Mouse (Mus musculus) megakaryocyte, embryonic 14.5 days (primary cell): ENCODE data around the gene Il22ra2. TPM values are rescaled to one million over a fixed set of nuclear protein-coding genes. Genes with fewer than 3 reads are reported as not detected.
A peak's percentile ranks its signal among the peaks of the same experiment; 100 is the strongest.

Source experiments
- H3K27me3 ChIP-seq: replicated peaks from 2 replicates; pipeline ENCODE3; 2012; ENCODE audit warnings: inconsistent platforms
- H3K36me3 ChIP-seq: replicated peaks from 2 replicates; pipeline ENCODE3; 2012; ENCODE audit warnings: low read length, inconsistent platforms, mixed read lengths
- H3K4me1 ChIP-seq: 2 replicates; pipeline ENCODE4 v1.6.1; 2012; ENCODE audit warnings: inconsistent platforms
- H3K4me3 ChIP-seq: replicated peaks from 2 replicates; pipeline ENCODE3; 2012; ENCODE audit warnings: moderate library complexity, mild to moderate bottlenecking, inconsistent platforms
- H3K9me3 ChIP-seq: 2 replicates; pipeline ENCODE4 v1.6.1; 2012; ENCODE audit warnings: inconsistent platforms
- FLI1 ChIP-seq: IDR thresholded peaks from 2 replicates; pipeline ENCODE4 v1.6.1; 2012; ENCODE audit warnings: low read length, inconsistent platforms, mixed read lengths
- GATA1 ChIP-seq: IDR thresholded peaks from 3 replicates; pipeline ENCODE4 v1.6.1; 2012; ENCODE audit warnings: mixed read lengths, low read length, inconsistent platforms, borderline replicate concordance
- polyA plus RNA-seq: library from polyadenylated mRNA; stranded (reverse); fragments of >175 nt; gene quantifications from 2 replicates; pipeline ENCODE4 v1.2.3, GENCODE M21; 2012; ENCODE audit warnings: low replicate concordance; ENCODE audit not compliant: insufficient read depth

Il22ra2 gene
- not detected in 2 replicates for polyA plus RNA-seq

DNA sequence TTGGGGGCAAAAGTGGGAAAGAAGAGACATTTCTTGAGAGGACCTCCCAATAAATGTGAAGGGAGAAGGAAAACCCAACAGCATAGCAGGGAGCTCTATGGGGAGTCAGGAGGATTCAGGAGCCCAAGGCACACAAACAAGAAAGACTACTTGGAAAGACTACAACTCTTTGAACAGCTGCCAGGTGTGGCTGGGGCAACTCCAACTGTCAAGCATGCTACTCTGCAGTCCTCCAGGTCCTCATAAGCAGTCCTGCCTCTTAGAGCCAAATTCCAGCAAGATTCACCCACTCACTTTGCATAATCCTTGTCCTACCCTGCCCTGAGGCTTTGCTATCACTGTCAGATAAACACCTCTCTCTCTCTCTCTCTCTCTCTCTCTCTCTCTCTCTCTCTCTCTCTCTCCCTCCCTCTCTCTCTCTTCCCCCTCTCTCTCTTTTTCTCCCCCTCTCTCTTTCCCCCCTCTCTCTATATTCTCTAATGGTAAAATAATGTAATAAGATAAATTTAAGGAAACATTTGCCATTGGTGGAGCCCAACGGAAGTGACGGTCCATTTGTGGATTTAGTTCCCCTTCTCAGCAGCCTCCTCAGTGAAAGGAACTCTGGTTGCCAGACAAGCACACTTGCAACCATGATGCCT is at the start of gene Il22ra2:
TSS of gene Il22ra2 (plus strand) at position 591 of the 641 bp plus-strand sequence.
- H3K9me3 ChIP-seq: no peaks in the 10 kb centered on the region
- peaks cover under 1% of the 10 kb centered on the region for H3K27me3 ChIP-seq
- no peak for TF ChIP-seq GATA1
- TF ChIP-seq FLI1: no peak
- no peaks in the 10 kb centered on the region for H3K4me1 ChIP-seq
- no peaks in the 10 kb centered on the region for H3K36me3 ChIP-seq
- no peak within 1 kb of the TSS for H3K4me3 ChIP-seq

DNA sequence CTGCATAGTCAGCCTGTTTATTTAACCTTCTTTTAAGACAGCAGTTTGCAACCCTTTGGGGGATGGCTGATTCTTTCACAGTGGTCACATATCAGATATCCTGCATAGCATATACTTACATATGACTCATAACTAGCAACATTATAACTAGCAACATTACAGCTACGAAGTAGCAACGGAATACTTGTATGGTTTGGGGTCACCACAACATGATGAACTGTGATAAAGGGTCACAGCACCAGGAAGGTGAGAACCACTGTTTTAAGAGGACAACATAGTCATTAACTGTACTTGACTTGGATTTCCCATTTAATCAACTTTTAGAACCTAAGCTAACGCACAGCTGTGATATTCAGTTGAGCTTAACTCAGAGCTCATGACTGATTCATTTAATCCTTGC is 44.2 kb upstream of the Il22ra2 start:
- H3K4me1 ChIP-seq: peaks cover 28% of the 10 kb centered on the region
- no peaks in the 10 kb centered on the region for H3K27me3 ChIP-seq
- H3K36me3 ChIP-seq: no peaks in the 10 kb centered on the region
- no peaks in the 10 kb centered on the region; the same call in 1 of the 2 replicates for H3K9me3 ChIP-seq
- TF ChIP-seq FLI1 (no peak), GATA1 (no peak)
- H3K4me3 ChIP-seq: no peak overlapping the region

DNA sequence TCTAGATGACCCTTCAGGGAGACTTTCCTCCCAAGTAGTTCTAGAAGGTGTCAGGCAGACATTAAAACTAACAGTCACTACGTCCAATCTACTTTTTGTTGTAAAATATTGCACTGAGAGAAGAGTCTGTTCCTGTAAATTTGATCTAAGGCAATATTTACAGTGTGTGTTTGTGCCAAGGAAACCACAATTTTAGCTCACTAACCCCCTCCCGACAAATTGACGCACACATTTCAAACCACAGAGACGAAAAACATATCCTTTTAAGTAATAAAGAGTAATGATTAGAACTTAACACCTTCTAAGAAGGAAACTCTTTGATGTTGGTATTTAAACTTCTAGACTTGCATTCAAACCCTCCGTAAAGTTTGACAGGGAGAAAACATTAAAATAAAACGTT is 43.8 kb upstream of the Il22ra2 start:
- no peaks in the 10 kb centered on the region for H3K36me3 ChIP-seq
- no peaks in the 10 kb centered on the region; the same call in 1 of the 2 replicates for H3K9me3 ChIP-seq
- no peak overlapping the region for H3K4me3 ChIP-seq
- H3K27me3 ChIP-seq: no peaks in the 10 kb centered on the region
- TF ChIP-seq GATA1: no peak
- no peak for TF ChIP-seq FLI1
- peaks cover 32% of the 10 kb centered on the region for H3K4me1 ChIP-seq

DNA sequence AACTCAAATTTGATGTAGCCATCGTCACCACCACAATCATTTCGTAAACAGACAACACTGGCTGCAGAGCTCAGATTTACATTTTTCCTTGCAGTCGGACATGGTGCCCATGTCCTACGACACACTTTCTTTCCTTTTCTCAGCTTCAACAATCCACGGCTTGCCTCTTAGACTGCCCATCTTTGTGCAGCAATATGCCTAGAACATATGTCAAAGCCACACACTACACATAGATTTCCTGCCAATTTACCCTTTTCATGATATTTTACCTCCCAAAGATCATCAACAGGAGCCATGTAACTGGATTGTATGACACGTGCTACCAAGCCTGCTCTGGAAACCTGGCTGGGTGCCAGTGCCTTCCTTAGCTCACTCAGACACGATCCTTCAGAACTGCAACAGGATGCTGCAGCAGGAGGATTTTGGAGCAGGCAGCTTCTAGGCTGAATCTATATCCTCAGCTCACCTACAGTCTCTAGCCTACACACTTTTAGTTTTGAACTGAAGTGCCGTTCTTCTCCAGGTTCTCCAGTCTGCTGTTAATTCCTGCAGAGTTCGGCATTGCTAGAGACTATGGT is 43.3 kb upstream of the Il22ra2 start:
- Histone ChIP-seq H3K36me3 (no peaks in the 10 kb centered on the region), H3K4me3 (no peak overlapping the region), H3K9me3 (no peaks in the 10 kb centered on the region; the same call in 1 of the 2 replicates), H3K4me1 (peaks cover 37% of the 10 kb centered on the region), H3K27me3 (no peaks in the 10 kb centered on the region)
- TF ChIP-seq GATA1 (no peak), FLI1 (no peak)

DNA sequence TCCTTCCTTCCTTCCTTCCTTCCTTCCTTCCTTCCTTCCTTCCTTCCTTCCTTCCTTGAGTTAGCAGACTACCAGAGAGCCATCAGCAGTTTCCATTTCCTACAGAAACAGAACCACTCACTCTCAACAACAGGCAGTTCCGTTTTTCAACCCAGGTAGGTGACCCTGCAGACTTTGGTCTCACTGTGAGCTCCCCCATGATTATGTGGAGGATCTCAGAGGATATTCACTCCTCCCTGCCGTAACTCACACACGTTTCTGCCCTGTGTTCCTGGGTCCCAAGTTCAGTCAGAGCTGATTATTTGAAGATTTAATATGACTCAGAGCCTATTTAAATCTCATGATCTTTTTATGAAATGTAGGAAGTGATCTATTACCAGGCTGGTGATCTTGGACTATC is 41.1 kb upstream of the Il22ra2 start:
- Histone ChIP-seq H3K9me3 (no peaks in the 10 kb centered on the region; the same call in 1 of the 2 replicates), H3K4me1 (peaks cover 59% of the 10 kb centered on the region), H3K36me3 (no peaks in the 10 kb centered on the region), H3K4me3 (no peak overlapping the region), H3K27me3 (no peaks in the 10 kb centered on the region)
- TF ChIP-seq FLI1 (no peak), GATA1 (no peak)

DNA sequence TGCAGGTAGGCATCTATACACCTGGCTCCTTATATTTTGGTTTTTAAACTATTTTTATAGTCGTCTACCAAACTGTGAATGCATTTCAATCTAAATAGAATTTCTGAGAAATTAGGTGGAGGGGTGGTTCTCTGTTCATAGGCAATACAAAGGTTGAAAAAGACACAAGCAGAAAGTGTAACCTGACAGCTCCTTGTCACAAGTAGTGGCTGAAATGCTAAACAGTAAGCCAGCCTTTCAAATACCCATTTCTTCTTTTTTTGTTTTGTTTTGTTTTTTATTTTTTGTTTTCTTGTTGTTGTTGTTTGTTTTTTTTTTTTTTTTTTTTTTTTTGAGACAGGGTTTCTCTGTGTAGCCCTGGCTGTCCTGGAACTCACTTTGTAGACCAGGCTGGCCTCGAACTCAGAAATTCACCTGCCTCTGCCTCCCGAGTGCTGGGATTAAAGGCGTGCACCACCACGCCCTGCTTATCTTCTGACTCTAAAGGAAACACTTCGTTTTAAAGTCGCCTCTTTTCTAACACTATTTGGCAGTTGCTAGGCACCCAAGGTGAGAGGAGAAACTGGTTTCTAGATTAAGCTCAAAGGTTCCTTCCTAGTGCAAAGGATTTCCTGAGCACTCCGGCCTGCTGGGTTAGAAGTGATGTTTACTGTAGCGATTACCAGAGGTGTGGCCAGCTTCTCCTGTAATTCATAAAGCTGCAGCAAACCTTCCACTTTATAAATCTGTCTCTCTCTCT is 39.8 kb upstream of the Il22ra2 start:
- peaks cover 67% of the 10 kb centered on the region for H3K4me1 ChIP-seq

DNA sequence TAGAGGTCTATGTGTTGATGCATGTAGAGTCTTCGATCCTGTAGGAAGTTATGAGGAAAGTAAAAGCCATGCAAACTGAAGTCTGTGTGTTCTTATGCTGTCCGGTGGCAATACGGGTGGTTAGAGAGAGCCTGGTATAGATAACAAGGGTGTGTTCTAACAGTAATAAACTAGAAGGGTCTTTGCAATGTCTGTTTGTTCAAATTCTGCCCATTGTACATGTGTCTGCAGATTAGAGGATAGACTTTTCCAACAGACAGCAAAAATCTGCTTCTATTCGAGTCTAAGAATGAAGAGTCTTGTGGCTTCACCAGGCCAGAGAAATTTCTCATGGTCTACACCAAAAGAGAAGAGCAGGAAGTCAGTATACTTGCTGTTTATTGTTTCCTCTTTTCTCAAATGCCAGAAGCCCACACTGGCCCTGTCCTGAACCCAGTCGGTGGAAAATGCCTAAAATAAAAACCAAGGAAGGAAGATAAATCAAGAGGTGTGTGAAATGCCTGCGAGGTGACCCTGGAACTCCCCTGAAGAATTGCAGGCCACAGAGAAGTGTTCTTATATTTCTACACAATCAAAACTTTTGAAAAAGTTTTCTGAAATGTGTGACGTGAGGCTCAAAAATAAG is 38.9 kb upstream of the Il22ra2 start:
- Histone ChIP-seq H3K27me3 (no peaks in the 10 kb centered on the region), H3K36me3 (no peaks in the 10 kb centered on the region), H3K4me1 (peaks cover 68% of the 10 kb centered on the region), H3K4me3 (no peak overlapping the region), H3K9me3 (no peaks in the 10 kb centered on the region; the same call in 1 of the 2 replicates)
- no peak for TF ChIP-seq FLI1
- TF ChIP-seq GATA1: no peak

More for the DNA sequence above, 39.8 kb upstream of the Il22ra2 start:
- TF ChIP-seq GATA1 (no peak), FLI1 (no peak)
- no peaks in the 10 kb centered on the region; the same call in 1 of the 2 replicates for H3K9me3 ChIP-seq
- no peaks in the 10 kb centered on the region for H3K27me3 ChIP-seq
- H3K4me3 ChIP-seq: no peak overlapping the region
- no peaks in the 10 kb centered on the region for H3K36me3 ChIP-seq

DNA sequence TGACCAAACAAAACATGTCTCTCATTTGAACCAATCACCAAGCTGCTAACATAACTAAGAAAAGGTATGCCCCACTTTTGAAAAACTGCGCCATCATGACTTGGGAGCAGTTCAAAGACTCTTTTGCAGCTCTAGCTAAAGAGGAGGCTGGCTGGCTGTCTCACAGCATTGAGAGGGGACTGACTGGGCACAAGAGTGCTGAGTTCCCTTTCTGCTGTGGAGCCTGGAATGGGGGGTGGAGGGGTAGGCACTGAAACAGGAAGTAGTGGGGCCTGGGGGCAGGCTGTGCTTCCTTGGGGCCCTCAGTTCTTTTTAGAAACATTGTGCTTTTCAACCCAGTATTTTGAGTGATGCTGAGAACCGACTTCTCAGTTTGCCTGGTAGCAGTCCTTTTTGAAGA is 37.7 kb upstream of the Il22ra2 start:
- Histone ChIP-seq H3K36me3 (no peaks in the 10 kb centered on the region), H3K4me3 (peak overlapping the region; percentile 38), H3K9me3 (no peaks in the 10 kb centered on the region; the same call in 1 of the 2 replicates), H3K27me3 (no peaks in the 10 kb centered on the region), H3K4me1 (peaks cover 63% of the 10 kb centered on the region)
- no peak for TF ChIP-seq FLI1
- no peak for TF ChIP-seq GATA1

DNA sequence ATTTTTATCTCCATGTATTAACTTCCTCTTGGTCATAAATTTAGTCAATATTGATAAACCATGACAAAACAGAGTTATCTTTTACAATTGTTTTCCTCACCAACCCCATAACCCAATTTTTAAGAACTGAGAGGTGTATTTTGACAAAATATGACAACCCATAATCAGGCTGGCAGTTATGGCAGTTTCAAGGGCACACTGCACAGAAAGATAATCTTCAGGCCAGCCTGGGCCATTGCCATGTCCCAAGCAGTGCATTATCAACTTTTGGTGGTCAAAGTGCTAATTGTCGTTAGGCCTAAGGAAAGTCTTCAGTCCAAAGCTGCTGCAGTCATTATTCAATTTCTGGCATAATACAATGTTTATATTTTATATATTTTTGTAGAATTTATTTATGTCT is 37.0 kb upstream of the Il22ra2 start:
- Histone ChIP-seq H3K36me3 (no peaks in the 10 kb centered on the region), H3K9me3 (no peaks in the 10 kb centered on the region; the same call in 1 of the 2 replicates)
- TF ChIP-seq FLI1 (no peak), GATA1 (no peak)

More for the DNA sequence above, 37.0 kb upstream of the Il22ra2 start:
- Histone ChIP-seq H3K4me3 (no peak overlapping the region), H3K4me1 (peaks cover 68% of the 10 kb centered on the region), H3K27me3 (no peaks in the 10 kb centered on the region)
